Mouse (Mus musculus): ENCODE measurements around the gene Ywhah.
A peak's percentile ranks its signal among the peaks of the same experiment; 100 is the strongest.
"Not testable (repeated sequence)": the region's sequence is repeated elsewhere in the genome, so short reads cannot be mapped to it uniquely, and the experiment has no call there.

Ywhah gene

GRCm38 (mm10) chr5:33011132-33012106 lies 7.2 kb upstream of the Ywhah start:
- DNase-seq = no peak

DNA sequence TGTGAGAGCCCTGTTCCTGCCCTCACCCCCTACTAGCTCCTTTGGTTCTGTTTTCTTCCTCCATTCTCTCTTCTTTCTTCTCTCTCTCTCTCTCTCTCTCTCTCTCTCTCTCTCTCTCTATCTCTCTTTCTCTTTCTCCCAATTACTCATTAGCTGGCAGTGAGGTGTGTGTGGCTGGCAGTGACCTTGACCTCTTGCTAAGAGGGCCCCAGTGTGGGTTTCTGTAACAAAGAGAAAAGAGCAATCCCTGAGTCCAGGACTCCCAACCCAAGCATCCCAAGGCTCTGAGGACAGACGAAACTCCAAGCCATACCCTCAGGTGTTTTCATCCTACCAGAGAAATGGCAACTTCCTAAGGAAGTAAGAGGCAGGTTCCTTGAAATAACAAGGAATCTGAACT lies 4.5 kb upstream of the Ywhah start:
- no peak for DNase-seq

DNA sequence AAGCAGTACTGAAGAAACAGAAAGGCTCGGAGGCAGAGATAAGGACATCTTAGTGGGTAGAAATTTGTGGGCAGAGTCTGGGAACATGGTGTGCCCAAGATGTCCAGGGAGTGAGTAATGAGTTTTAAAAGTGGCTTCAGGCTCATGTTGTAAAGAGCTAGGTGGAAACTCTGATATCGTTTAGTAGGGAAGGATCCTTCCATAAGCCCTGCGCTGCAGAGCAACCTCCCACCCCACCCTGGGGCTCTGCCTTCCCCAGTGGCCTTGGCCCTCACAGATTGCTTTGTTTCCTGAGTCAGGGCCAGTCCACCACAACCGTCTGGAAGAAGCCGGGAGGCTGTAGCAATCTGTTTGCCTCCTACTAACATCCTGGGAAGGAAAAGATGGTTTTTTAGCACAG lies 3.0 kb upstream of the Ywhah start:
- DNase-seq = no peak

GRCm38 (mm10) chr5:33018189-33018560 lies 441 bp upstream of the Ywhah start:
- DNase-seq = no peak

DNA sequence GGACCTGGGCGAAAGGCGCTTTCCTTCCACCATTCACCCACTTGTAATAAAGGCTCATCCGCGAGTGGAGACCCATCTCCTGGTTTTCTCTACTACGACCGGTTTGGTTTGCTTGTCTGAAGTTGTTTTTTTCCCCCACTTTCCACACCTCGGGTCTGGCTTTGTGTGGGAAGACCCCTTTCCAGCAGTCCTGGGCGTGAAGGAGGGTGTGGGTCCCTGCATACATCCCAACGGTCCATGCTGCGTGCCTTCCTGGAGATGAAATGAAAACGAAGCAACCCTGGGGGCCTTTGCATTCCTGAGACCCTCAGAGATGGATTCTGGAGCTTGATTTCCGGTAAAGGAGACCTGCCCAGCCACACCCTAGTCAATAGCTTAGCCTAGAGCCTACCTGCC lies 808 bp downstream of the Ywhah start:
- no peak for DNase-seq

DNA sequence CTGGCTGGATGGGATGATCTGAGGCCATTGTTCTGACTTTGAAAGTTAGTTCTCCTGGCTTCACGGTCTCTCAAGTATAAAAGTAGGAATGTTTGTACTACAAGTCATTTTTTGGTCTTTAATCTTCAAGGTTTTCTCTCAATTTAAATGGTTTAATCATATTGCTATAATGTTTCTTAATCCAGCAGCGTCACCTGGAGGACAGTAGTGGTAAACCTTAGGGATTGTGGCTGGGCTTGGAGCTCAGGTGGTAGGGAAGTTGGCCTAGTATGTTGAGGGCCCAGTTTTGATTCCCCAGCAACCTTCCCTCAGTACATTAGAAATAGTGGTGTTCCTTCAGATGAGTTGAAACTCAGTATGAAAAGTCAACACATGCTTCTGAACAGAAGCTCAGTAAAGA lies 3.0 kb downstream of the Ywhah start:
- peak; percentile 17 for DNase-seq

DNA sequence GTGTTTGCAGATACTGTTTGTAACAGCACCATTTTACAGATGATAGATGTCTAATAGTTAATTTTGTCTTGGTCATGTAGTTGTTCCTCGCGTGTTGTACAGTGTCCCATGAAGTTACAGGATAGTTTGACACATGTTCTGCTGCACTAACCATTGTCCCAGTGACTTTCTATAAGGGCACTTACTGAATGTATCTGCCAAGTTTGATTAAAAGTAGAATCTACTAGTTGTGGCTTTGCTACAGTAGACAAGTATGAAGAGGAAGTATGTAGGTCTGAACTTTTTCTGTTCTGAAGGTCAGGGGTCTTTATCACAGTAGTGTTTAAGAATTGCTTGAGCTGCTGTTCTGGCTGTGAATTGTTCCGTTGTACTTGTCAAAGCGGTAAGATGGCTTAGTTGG lies 4.7 kb downstream of the Ywhah start:
- no peak for DNase-seq

DNA sequence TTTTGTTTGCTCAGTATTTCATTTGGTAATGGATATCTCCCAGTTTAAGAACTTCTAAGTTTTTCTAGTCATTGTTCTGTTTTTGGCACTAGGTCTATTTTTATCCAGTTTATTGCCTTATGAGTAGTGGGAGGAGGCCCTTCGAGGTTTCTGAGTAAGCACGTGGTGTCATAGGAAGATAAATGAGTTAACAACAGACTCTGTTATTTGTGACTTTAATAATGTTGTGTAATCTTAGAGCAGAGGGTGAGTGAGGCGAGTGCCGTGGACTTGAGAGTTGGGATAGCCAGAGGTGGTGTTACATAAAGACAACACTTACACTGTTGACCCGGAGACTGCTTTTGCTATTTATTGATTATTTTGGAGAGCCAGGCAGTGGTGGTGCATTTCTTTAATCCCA lies 5.9 kb downstream of the Ywhah start:
- no peak for DNase-seq

- DNase-seq = no peak
These were observed 10.0 kb downstream of the Ywhah start for GRCm38 (mm10) chr5:33028656-33029055.

DNA sequence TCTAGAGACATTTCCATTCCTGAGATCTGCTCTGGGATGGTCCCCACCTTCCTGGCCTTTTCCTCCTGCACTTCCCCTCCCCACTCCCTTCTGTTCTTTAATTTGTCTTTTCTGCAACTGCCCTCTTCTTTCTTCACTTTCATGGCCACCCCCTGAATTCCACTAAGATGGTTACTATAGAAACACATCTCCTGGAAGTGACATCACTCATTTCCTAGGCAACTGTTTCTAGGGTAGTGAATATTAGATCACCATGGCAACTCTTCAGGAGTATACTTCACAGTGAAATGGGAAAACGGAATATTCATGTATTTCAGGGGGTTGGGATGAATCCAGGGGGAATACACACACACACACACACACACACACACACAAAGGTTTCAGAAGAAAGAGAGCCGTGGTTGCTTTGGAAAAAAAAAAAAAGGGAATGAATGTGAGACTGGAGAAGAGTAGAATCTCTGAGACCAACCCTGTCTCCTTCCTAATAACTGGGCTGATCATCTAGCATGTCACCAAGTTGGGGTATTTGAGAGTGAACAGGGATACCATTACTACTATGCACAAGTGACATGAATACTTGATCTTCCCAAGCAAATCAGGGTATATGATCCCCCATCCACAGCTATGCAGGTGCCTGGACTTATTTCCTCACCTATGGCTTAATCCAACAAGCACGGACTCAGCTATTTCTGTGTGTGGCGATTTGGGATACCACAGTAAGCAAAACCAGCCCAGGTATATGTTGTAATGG lies 12.0 kb downstream of the Ywhah start:
- DNase-seq = no peak

DNA sequence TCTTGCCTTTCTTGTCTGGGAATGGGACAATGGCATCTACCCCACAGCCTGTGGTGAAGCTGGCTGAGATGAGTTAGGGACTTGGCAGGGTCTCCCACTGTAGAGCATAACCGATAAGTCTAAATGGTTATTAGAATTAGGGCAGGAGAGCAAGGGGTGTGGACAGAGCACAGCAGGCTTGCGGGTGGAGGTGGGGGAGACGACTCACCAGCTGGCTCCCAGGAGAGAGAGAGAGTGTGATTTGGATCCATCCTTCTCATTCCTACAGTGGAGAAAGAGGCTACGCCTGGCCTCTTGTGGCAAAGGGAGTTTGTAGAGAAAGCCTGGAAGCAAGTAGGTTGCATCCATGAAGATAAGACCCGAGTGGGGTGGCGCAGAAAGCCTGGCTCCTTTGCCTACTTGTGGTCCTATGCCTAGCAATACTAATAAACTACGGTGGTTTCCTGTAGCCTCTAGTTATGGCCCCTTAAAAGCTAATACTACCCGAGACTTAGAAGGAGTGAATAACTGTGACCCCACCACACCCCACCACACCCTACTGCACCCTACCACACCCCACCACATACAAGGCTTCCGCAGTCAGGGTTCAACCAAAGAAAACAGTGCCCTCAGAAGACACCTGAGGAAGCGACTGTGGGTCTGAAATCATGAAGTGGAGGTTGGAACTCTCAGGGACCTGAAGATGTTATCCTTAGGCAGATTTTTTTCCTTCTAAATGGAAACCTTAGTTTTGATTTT lies 13.6 kb downstream of the Ywhah start:
- DNase-seq = no peak

- peak; percentile 88 for DNase-seq
These were observed 14.5 kb downstream of the Ywhah start for GRCm38 (mm10) chr5:33033121-33033520.

DNA sequence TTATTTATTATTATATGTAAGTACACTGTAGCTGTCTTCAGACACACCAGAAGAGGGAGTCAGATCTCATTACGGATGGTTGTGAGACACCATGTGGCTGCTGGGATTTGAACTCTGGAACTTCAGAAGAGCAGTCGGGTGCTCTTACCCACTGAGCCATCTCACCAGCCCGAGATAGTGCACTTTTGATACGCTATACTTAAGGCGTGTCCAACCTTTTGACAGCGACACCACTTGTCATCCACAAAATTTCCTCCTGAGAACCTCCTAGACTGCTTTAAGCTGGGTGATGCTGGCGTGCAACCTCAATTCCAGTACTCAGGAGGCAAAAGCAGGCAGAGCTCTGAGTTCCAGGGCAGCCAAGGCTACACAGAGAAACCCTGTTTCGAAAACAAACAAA lies 15.0 kb downstream of the Ywhah start:
- not testable (repeated sequence) for DNase-seq

DNA sequence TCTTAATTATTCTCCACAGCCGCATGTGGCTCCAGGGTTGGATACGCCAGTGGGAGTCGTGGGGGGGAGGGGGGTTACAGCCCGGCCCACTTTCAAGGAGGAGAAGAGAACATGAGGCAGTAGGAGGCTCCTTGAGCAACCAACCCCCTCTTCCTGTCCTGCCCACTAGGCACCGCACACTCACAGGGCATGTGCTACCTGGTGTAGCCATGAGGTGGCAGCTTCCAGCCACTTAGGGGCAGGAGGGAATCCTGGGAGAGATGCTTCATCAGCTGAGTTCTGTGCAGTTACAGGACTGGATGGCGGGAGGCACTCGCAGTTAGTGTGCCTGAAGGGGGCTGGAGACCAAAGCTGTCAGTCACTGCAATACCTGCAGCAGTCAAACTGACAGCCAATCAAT lies 15.5 kb downstream of the Ywhah start:
- DNase-seq = no peak

DNA sequence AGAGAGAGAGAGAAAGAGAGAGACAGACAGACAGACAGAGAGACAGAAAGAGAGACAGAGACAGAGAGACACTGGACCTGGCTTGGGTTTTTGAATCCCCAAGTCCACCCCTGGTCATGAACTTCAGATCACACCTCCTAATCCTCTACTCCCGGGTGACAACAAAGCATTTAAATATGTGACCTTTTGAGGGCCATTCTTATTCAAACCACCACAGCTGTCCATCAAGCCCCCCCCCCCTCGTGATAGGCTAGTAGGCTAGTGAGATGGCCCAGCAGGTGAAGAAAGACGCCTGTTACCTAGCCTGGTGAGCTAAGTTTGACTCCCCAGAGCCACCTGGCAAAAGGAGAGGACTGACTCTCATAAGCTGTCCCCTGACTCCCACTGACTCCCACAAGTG lies 16.3 kb downstream of the Ywhah start:
- DNase-seq = no peak

DNA sequence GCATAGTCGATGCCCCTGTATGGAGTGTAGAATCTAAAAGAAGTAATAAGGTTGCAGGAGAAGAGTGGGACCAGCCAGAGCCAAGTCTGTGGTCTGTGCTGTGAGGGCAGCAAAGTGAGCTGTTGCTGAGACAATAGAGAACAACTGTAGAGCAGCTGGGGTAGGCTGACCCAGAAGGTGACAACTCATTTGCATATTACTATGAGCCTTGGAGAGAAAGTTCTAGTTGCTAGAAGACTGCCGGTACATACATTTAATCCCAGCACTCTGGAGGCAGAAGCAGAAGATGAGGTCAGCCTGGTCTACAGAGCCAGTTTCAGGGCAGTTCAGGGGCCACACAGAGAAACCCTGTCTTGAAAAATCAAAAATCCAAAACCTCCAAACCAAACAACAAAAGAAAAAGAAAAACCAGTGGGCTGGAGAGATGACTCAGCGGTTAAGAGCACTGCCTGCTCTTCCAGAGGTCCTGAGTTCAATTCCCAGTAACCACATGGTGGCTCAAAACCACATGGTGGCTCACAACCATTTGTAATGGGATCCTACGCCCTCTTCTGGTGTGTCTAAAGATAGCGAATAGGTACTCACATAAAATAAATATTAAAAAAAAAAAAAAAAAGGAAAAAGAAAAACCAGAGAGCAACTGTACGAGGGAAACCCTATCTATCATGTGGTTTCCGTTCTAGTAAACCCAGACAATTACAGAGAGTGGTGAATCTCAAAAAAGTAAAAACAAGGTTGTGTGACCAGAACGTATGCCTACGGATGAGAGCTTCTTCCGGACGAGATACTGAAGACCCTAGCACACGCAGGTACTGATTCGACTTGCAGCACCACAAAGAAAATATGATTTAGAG lies 20.3 kb downstream of the Ywhah start:
- no peak for DNase-seq

DNA sequence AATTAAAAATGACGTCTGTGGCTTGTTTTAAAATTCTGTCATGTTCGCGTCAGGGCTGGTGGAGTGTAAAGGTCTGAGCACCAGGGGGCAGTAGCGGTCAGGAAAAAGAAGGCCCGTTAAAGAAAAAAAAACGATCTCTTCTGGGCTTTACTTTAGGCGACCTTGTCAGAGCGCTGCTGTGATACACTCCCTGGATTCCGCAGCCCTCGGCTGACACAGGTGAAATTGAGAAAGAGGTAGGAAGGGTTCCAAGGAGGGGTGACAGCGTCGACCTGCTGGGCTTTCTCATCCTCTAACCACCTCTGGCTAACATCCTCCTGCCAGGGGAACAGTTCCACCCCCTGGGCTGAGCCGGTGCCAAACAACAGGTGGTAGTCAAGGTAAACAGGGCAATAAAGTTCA lies 20.9 kb downstream of the Ywhah start:
- DNase-seq = peak; percentile 83

DNA sequence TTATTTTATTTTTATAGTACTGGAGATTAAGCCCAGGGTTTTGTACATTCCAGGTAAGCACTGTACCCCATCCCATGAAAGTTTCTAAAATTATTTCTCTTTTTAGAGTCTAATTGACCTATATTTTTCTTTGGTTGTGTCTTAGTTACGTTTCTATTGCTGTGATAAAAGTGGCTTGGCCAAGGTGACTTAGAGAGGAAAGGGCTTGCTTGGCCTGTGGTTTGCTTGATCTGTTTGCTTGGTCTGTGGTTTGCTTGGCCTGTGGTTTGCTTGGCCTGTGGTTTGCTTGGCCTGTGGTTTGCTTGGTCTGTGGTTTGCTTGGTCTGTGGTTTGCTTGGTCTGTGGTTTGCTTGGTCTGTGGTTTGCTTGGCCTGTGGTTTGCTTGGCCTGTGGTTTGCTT lies 22.1 kb downstream of the Ywhah start:
- DNase-seq = not testable (repeated sequence)

- no peak for DNase-seq
These were observed 24.8 kb downstream of the Ywhah start for GRCm38 (mm10) chr5:33043397-33043796.

- no peak for DNase-seq
These were observed 26.2 kb downstream of the Ywhah start for GRCm38 (mm10) chr5:33044636-33045315.

DNA sequence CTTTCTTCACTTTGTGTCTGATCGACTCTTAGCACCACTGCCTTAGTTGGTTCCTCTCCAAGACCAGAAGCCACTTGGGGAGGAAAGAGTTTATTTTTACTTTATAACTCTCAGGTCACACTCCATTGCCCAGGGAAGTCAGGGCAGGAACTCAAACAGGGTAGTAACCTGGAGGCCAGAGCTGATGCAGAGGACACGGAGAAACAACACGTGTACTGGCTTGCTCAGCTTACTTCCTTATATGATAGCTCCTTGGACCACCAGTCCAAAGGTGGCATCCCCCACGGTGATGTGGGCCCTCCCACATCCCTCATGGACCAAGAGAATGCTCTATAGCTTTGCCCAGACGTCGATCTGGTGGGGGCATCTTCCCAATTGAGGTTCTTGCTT lies 26.7 kb downstream of the Ywhah start:
- no peak for DNase-seq
